Mouse (Mus musculus) CD4-positive, CD25-positive, alpha-beta regulatory T cell, adult 9 weeks (primary cell): Measurements from ENCODE around the gene Gm21915. TPM values are rescaled to one million over a fixed set of nuclear protein-coding genes. Genes with fewer than 3 reads are reported as not detected.

Experiments
- polyA plus RNA-seq: library from polyadenylated mRNA; unstranded; fragments of 100-300 nt; shearing (Covaris generic); gene quantifications from one replicate; pipeline ENCODE4 v1.2.1, GENCODE M21; 2017

The Gm21915 gene
- not detected for polyA plus RNA-seq

GRCm38 (mm10) chr9:40670313-40670712 is at the start of gene Gm21915:
Gene Gm21915, plus strand, starts transcription at chr9:40670613.

GRCm38 (mm10) chr9:40685801-40686420 is 15.5 kb downstream of the Gm21915 start, which contains the start of gene Clmp:
Gene Clmp, plus strand, starts transcription at chr9:40685962.

Other genes with a start within 250 kb of the Gm21915 start
- 77.1 TPM for gene Gramd1b, start 139.2 kb upstream of the Gm21915 start, polyA plus RNA-seq
- not detected for gene Clmp, start 15.3 kb downstream of the Gm21915 start, polyA plus RNA-seq
- 2,186 TPM for gene Hspa8, start 130.4 kb downstream of the Gm21915 start, polyA plus RNA-seq
- not detected for gene Bsx, start 203.5 kb downstream of the Gm21915 start, polyA plus RNA-seq